Mouse (Mus musculus): ENCODE data around the gene Polr2h. TPM values are rescaled to one million over a fixed set of nuclear protein-coding genes. Genes with fewer than 3 reads are reported as not detected.

Gene Polr2h
- polyA plus RNA-seq, 1 experiment: 104 TPM

GRCm38 (mm10) chr16:20757385-20757784 is 39.9 kb downstream of the Polr2h start:
- H3K79me2 ChIP-seq (ENCODE audit: control insufficient read depth, insufficient read depth): no peaks in the 10 kb centered on the region
- TF ChIP-seq MYOD1 (IDR thresholded peaks at IDR 0.05; ENCODE audit: control insufficient read depth, insufficient read length, low read depth) (no peak), MYOG (IDR thresholded peaks at IDR 0.05; ENCODE audit: control insufficient read depth, extremely low read depth, insufficient read length) (no peak), USF1 (IDR thresholded peaks at IDR 0.05; ENCODE audit: low read depth) (no peak), FOSL1 (IDR thresholded peaks at IDR 0.05; ENCODE audit: insufficient read depth, low read length, poor library complexity, severe bottlenecking) (no peak), MAX (IDR thresholded peaks at IDR 0.05) (no peak), CEBPB (IDR thresholded peaks at IDR 0.05; ENCODE audit: low read depth) (no peak), CTCF (IDR thresholded peaks at IDR 0.05; ENCODE audit: control insufficient read depth, insufficient read depth, insufficient read length) (no peak)
- H3K36me3 ChIP-seq (ENCODE audit: control insufficient read depth, insufficient read depth): no peaks in the 10 kb centered on the region
- peaks cover 3% of the 10 kb centered on the region for H3K27me3 ChIP-seq (ENCODE audit: control insufficient read depth, insufficient read depth, insufficient read length)
- H3K4me3 ChIP-seq (ENCODE audit: insufficient read depth, poor library complexity, severe bottlenecking): no peak overlapping the region
- no peaks in the 10 kb centered on the region for H3K79me3 ChIP-seq (ENCODE audit: low read depth)
- no peak overlapping the region for H3ac ChIP-seq (ENCODE audit: control insufficient read depth, insufficient read length, low read depth)

GRCm38 (mm10) chr16:20761681-20762080 is 44.2 kb downstream of the Polr2h start:
- Histone ChIP-seq H3K4me3 (ENCODE audit: insufficient read depth, poor library complexity, severe bottlenecking) (no peak overlapping the region), H3ac (ENCODE audit: control insufficient read depth, insufficient read length, low read depth) (no peak overlapping the region), H3K79me2 (ENCODE audit: control insufficient read depth, insufficient read depth) (no peaks in the 10 kb centered on the region), H3K79me3 (ENCODE audit: low read depth) (no peaks in the 10 kb centered on the region), H3K27me3 (ENCODE audit: control insufficient read depth, insufficient read depth, insufficient read length) (no peaks in the 10 kb centered on the region), H3K36me3 (ENCODE audit: control insufficient read depth, insufficient read depth) (no peaks in the 10 kb centered on the region)
- TF ChIP-seq CTCF (IDR thresholded peaks at IDR 0.05; ENCODE audit: control insufficient read depth, insufficient read depth, insufficient read length) (no peak), FOSL1 (IDR thresholded peaks at IDR 0.05; ENCODE audit: insufficient read depth, low read length, poor library complexity, severe bottlenecking) (no peak), MAX (IDR thresholded peaks at IDR 0.05) (no peak), MYOG (IDR thresholded peaks at IDR 0.05; ENCODE audit: control insufficient read depth, extremely low read depth, insufficient read length) (no peak), USF1 (IDR thresholded peaks at IDR 0.05; ENCODE audit: low read depth) (no peak), MYOD1 (IDR thresholded peaks at IDR 0.05; ENCODE audit: control insufficient read depth, insufficient read length, low read depth) (no peak), CEBPB (IDR thresholded peaks at IDR 0.05; ENCODE audit: low read depth) (no peak)

GRCm38 (mm10) chr16:20765244-20765643 is 47.8 kb downstream of the Polr2h start:
- Histone ChIP-seq H3K4me3 (ENCODE audit: insufficient read depth, poor library complexity, severe bottlenecking) (no peak overlapping the region), H3K79me3 (ENCODE audit: low read depth) (no peaks in the 10 kb centered on the region), H3K27me3 (ENCODE audit: control insufficient read depth, insufficient read depth, insufficient read length) (no peaks in the 10 kb centered on the region), H3ac (ENCODE audit: control insufficient read depth, insufficient read length, low read depth) (no peak overlapping the region), H3K36me3 (ENCODE audit: control insufficient read depth, insufficient read depth) (no peaks in the 10 kb centered on the region), H3K79me2 (ENCODE audit: control insufficient read depth, insufficient read depth) (no peaks in the 10 kb centered on the region)
- TF ChIP-seq FOSL1 (IDR thresholded peaks at IDR 0.05; ENCODE audit: insufficient read depth, low read length, poor library complexity, severe bottlenecking): no peak
- TF ChIP-seq MAX (IDR thresholded peaks at IDR 0.05): no peak
- no peak for TF ChIP-seq MYOD1 (IDR thresholded peaks at IDR 0.05; ENCODE audit: control insufficient read depth, insufficient read length, low read depth)
- TF ChIP-seq USF1 (IDR thresholded peaks at IDR 0.05; ENCODE audit: low read depth): no peak
- TF ChIP-seq CEBPB (IDR thresholded peaks at IDR 0.05; ENCODE audit: low read depth): no peak
- TF ChIP-seq MYOG (IDR thresholded peaks at IDR 0.05; ENCODE audit: control insufficient read depth, extremely low read depth, insufficient read length): no peak
- TF ChIP-seq CTCF (IDR thresholded peaks at IDR 0.05; ENCODE audit: control insufficient read depth, insufficient read depth, insufficient read length): no peak

Other genes starting within 250 kb of the Polr2h start
- 108 TPM for gene Eif2b5, start 218.8 kb upstream of the Polr2h start, polyA plus RNA-seq (2012; fragmentation: generic; extraction: Trizol)
- 15.8 TPM for gene Dvl3, start 200.7 kb upstream of the Polr2h start, polyA plus RNA-seq (2012; fragmentation: generic; extraction: Trizol)
- 556 TPM for gene Ap2m1, start 182.2 kb upstream of the Polr2h start, polyA plus RNA-seq (2012; fragmentation: generic; extraction: Trizol)
- gene Abcf3, start 169.1 kb upstream of the Polr2h start, polyA plus RNA-seq (2012; fragmentation: generic; extraction: Trizol): 37.1 TPM
- gene Vwa5b2, start 128.2 kb upstream of the Polr2h start, polyA plus RNA-seq (2012; fragmentation: generic; extraction: Trizol): 0.11 TPM
- gene Eef1akmt4, start 106.1 kb upstream of the Polr2h start, polyA plus RNA-seq (2012; fragmentation: generic; extraction: Trizol): 32.5 TPM
- gene Gm49333, start 106.1 kb upstream of the Polr2h start, polyA plus RNA-seq (2012; fragmentation: generic; extraction: Trizol): not detected
- gene Alg3, start 105.9 kb upstream of the Polr2h start, polyA plus RNA-seq (2012; fragmentation: generic; extraction: Trizol): 35.4 TPM
- 6.7 TPM for gene Camk2n2, start 96.4 kb upstream of the Polr2h start, polyA plus RNA-seq (2012; fragmentation: generic; extraction: Trizol)
- gene Ece2, start 87.8 kb upstream of the Polr2h start, polyA plus RNA-seq (2012; fragmentation: generic; extraction: Trizol): 5.0 TPM
- gene Psmd2, start 66.0 kb upstream of the Polr2h start, polyA plus RNA-seq (2012; fragmentation: generic; extraction: Trizol): 297 TPM
- 342 TPM for gene Eif4g1, start 49.4 kb upstream of the Polr2h start, polyA plus RNA-seq (2012; fragmentation: generic; extraction: Trizol)
- 0.05 TPM for gene Fam131a, start 24.4 kb upstream of the Polr2h start, polyA plus RNA-seq (2012; fragmentation: generic; extraction: Trizol)
- gene Clcn2, start 81 bp downstream of the Polr2h start, polyA plus RNA-seq (2012; fragmentation: generic; extraction: Trizol): 5.8 TPM
- 0.63 TPM for gene Chrd, start 15.5 kb downstream of the Polr2h start, polyA plus RNA-seq (2012; fragmentation: generic; extraction: Trizol)
- gene Thpo, start 16.8 kb downstream of the Polr2h start, polyA plus RNA-seq (2012; fragmentation: generic; extraction: Trizol): 0.15 TPM

All from C2C12 (cell line).